Mouse (Mus musculus) embryonic fibroblast, embryonic 13.5 days (primary cell): ENCODE results near the gene Cbx3.

Experiments
- CTCF ChIP-seq: IDR thresholded peaks from 2 replicates; pipeline ENCODE4 v1.5.1; 2011; ENCODE audit warnings: mild to moderate bottlenecking, control low read depth, low read length, moderate library complexity, borderline replicate concordance; ENCODE audit not compliant: insufficient read depth
- POLR2A ChIP-seq: IDR thresholded peaks from 2 replicates; pipeline ENCODE4 v1.6.1; 2011; ENCODE audit warnings: low read depth, mild to moderate bottlenecking, control low read depth, low read length, moderate library complexity

DNA sequence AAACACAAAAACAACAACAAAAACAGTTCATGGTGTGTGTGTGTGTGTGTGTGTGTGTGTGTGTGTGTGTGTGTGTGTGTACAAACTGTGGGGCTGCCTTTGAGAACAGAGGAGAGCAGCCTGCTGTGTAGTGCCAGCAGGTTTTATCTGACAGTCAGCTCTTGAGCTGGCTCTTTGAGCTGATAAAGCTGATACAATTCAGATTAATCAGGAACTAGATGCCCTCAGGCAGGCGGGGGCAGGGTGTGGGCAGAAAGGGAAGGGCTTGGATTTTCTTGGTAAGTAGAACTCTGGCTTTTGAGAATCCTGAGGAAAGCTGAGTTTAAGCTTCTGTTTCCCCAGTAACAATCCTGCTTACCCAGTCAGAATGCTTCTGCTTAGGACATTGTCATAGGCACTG is 35.5 kb downstream of the Cbx3 start:
- no peak for TF ChIP-seq CTCF
- TF ChIP-seq POLR2A = no peak
